Mouse (Mus musculus): ENCODE measurements at regions not wholly inside any gene's neighbourhood (a gene's known extent, or its start where the extent isn't known, plus 50 kb on each side); places are given as distances from the start of the nearest gene placed in this dataset.

GRCm38 (mm10) chr12:6307248-6307963 lies 931.9 kb upstream of the Klhl29 start:
- DNase-seq (ENCODE audit: low spot score): peak; percentile 72

DNA sequence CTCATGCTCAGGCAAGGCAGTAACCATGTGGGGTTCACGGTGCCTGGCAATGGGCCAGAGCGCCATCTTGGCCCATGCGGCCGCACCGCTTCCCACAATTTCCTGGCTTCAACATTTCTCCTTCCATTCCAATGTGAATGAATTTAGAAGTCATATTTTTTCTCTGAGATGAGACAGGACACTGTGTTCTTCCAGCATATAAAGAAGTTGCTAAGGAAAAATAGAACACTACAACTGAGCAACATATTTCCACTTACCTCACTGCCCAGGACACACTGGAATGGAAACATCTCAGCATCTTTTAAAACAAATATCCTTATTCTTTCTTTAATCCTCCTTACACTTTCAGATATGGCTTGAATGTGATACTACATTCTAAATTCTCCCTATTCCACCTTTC lies 912.1 kb upstream of the Klhl29 start:
- DNase-seq (ENCODE audit: low spot score): no peak

DNA sequence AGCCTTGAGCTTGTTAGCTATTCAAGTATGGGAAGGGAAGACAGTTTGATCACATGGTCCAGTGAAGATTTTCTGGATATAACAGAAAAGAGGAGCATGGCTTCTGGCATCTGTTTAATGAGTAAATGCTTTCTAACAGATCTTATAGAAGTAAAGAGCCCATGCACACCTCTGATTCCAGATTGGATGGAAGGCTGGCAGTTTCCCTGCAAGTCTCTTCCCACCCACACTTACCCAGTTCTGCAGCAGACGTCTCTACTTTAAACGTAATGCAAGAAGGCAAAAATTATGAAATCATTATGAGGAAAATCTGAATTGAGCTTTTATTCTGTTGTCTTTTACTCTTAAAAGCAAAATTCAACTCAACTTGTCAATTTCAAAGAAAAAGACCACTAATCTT lies 888.5 kb upstream of the Klhl29 start:
- no peak for DNase-seq (ENCODE audit: low spot score)

Data from retina, embryonic 14.5 days (tissue).